Mouse (Mus musculus): ENCODE data around the gene Rapgef4.

DNA sequence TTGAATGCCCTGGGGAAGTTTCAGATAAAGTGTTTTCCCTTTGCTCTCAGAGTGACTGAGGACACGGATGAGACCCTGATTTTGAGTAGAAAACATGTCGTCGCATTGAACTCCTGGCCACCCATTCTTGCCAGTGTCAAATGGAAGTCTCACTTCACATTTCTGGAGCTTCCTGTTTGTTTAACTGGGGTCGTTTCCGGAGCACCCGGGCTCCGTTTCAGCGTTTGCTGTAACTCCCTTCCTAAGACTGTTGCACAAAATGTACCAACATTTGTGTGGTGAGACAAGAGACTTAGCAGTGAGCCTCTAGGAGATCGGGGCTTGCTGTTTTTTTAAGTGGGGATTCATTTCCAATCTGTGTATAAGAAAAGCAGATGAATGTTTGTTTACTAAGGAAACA, 220.5 kb downstream of the Rapgef4 start:
- TF ChIP-seq CTCF (IDR thresholded peaks at IDR 0.05; ENCODE audit: control insufficient read depth, insufficient read depth, insufficient read length) (no peak), CEBPB (IDR thresholded peaks at IDR 0.05; ENCODE audit: low read depth) (no peak), MAX (IDR thresholded peaks at IDR 0.05) (no peak), MYOD1 (IDR thresholded peaks at IDR 0.05; ENCODE audit: control insufficient read depth, insufficient read length, low read depth) (no peak), MYOG (IDR thresholded peaks at IDR 0.05; ENCODE audit: control insufficient read depth, extremely low read depth, insufficient read length) (no peak), FOSL1 (IDR thresholded peaks at IDR 0.05; ENCODE audit: insufficient read depth, low read length, poor library complexity, severe bottlenecking) (no peak)
